Mouse (Mus musculus): Measurements from ENCODE around the gene Elp1.

Gene Elp1

DNA sequence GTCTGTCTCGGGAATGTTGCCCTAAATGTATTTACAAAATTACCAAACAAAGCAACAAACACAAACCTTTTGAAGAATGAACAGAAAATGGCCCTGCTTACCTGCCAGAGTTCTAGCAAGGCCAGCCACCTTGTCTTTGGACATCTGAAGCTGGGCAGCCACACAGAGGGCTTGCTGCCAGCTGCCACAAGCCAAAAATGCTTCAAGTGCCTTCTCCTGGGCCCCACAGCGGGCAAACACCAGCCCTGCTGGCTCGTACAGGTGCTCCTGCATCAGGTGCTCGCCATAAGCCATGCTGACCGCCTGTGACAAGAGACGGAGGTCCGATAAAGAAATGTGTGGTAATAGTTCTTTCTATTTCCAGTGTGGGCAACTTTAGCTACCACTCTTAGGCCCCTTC, 33.2 kb downstream of the Elp1 start:
- DNase-seq (ENCODE audit: low spot score in 2 of 2): no peak

DNA sequence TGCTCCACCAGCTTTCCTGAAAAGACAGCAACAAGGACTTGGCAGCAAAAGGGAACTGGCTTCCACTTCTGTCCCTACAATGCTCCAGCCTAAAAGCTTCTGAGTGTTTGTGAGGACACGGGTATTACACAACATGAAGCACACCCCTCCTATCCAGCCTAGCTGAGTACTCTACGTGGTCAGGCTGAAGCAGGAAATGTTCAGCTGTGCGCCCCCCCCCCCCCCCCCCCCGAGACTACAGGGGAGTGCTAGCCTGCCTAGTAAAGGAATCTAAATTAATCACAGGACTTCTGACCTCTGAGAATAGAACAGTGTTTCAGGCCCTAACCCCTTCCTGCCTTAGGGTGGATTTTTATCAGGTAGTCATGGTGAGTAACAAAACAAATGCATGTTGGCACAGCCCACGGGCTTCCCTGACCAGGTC, 34.3 kb downstream of the Elp1 start:
- no peak for DNase-seq (ENCODE audit: low spot score in 2 of 2)

DNA sequence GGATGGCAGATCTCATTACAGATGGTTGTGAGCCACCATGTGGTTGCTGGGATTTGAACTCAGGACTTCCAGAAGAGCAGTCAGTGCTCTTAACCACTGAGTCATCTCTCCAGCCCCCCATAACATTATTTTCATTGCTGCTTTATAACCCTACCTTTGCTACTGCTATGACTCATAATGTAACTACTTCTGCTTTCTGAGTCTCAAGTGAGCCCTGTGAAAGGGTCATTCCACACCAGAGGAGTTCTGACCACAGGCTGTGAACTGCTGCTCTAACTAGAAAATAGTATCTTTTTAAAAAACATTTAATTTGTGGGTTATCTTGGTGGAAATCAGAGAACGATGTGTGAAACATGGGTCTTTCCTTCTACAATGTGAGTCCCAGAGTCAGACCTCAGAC, 44.4 kb downstream of the Elp1 start:
- no peak for DNase-seq (ENCODE audit: low spot score in 2 of 2)

DNA sequence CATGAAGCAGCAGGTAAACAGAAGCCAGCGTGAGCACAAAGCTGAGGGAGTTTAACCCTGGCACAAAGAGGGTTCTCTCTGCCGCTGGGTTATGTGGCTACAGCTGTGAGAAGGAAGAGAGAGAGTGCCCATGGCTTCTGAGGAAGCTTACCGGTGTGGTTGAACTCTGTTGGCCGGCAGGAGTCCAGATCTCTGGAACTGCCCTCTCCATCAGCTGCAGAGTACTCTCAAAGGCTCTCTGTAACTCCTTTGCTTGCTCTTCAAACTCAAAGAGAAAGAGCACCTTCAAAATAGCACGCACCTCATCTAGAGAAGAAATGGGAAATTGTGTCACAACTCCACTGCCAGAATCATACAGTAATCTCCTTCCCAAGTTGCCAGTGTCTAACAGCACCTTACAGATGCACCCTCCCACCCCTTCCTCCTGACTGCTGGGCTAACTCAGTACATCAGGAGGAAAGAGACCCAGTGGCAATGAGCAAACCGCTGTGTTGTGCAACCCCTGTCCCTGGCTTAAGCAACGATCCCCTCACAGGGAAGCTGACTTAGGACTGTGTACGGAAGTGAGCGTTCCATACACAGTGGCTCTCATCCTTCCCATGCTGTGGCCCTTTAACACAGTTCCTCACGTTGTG, 45.0 kb downstream of the Elp1 start:
- no peak for DNase-seq (ENCODE audit: low spot score in 2 of 2)

DNA sequence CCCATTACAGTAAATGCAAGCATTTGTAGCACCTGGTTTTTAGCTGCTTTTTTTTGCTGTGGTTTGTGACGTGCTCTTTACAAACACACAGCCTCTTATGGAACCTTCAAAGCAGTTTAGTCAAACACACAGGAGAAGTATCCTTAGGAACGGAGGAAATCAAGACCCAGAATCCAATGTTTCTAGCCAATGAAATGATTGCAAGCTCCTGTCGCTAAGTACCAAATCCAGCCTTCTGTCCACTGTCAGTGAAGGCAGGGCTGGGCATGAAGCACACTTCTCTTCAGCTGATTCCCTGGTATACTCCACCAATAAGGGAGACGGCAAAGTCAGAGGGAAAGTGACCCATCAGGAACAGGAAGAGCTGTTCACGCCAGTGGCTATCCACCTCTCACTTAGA, 46.1 kb downstream of the Elp1 start:
- DNase-seq (ENCODE audit: low spot score in 2 of 2): no peak

DNA sequence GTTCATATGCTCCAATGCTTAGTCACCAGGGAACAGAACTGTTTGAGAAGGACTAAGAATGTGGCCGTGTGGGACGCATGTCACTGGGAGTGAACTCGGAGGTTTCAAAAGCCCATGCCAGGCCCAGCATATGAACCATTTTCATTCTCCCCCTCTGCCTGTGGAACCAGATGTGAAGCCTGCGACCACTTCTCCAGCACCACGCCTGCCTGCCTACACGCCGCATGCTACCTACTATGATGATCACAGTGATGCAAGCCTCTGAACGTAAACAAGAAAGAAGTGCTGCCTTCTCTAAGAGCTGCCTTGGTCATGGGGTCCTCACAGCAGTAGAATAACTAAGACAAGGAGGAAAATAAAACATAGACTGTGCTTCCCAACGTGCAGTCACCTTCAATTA, 54.7 kb downstream of the Elp1 start:
- DNase-seq (ENCODE audit: low spot score in 2 of 2): no peak

DNA sequence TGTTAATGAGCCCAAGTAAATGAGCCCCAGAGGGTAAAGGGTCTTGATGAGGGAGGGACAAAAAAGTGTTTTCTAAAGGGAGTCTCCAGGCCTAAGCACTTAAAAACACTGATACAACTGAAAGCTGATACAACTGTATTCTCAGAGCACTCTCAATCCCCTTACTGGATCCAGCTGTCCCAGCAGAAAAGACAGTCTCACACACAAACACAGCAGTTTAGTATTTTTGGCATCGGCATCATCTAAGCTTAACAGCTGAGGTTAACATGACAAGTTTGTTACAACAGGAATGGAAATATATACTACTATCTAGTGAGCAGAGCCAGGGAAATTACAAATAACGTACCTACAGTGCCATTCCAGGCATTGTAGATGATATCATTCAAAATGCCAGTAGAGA, 55.8 kb downstream of the Elp1 start:
- no peak for DNase-seq (ENCODE audit: low spot score in 2 of 2)

DNA sequence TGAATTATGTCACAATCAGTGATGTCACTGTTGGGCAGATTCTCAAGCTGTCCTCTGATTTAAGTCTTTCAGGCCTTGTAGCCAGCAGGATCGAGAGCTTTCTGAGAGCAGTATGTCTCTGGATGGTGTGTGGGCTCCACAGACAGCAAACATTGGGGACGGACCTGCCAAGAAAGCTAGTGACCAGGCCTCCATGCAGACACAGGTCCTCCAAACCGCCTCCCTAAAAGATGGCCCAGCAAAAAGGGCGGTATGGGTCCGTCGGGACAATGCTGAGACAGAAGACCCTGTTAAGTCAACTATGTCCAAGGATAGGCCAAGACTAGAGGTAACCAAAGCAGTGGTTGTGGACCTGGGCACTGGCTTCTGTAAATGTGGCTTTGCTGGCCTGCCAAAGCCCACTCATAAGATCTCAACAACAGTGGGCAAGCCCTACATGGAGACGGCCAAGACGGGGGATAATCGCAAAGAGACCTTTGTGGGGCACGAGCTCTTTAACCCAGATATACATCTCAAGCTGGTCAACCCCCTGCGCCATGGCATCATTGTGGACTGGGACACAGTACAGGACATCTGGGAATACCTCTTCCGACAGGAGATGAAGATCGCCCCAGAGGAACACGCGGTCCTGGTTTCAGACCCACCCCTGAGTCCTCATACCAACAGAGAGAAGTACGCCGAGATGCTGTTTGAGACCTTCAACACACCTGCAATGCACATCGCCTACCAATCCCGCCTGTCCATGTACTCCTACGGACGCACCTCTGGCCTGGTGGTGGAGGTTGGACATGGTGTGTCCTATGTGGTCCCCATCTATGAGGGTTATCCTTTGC, 58.6 kb downstream of the Elp1 start, which contains the start of gene Actl7a:
Actl7a (plus strand) TSS at position 51 of the 833 bp plus-strand sequence.
- DNase-seq (ENCODE audit: low spot score in 2 of 2): no peak

DNA sequence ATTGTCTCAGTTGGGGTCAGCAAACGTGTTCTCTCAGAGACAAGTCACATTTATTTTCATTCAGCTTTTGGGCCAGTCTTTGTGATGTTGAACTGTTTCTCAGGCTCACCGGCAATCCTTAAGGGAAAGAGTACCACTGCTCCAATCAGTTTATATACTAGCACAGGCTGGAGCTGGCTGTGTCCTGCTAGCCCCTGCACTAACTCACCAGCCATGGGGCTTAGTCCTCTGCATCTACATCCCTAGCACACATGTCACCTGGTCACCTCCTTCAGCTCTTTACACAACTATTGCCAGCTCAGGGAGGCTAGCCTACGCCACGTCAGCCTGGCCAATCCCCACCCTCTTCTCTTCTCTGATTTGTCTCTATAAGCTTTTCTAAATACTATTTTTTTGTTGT, 59.4 kb downstream of the Elp1 start:
- no peak for DNase-seq (ENCODE audit: low spot score in 2 of 2)

DNA sequence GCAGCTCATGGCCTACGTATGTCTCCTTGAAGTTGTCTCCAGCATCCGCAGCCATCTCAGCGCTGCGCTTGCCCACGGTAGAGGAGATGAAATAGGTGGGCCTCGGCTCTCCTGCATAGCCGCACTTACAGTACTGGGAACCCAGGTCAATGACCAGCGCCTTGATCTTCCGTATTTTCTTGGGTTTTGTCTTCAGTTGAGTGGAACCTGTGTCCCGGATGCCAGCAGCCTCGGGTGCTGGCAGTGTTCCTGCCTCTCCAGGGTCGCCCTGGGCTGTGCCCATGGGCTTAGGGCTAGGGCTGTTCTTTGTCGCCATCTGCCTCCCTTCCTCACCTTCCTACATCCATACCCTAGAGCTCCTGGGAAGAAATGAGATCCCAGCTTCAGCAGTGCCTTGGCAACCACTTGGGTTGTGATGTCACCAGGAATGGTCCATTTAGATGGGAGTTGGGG, 61.1 kb downstream of the Elp1 start, which contains the start of gene Actl7b:
Actl7b (minus strand) TSS at position 403 of the 453 bp plus-strand sequence.
- DNase-seq (ENCODE audit: low spot score in 2 of 2): no peak

DNA sequence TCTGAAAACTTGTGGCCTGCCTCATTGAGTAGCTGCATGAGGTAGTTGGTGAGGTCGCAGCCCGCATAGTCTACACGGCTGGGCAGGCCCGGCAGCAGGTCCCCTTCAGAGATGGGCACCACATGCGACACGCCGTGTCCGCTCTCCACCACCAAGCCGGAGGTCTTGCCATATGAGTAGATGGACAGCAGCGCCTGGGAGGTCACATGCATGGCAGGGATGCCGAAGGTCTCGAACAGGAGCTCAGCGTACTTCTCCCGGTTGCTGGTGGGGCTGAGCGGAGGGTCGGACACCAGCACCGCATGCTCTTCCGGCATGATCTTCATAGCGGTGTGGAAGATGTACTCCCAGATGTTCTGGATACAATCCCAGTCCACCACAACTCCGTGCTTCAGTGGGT, 61.5 kb downstream of the Elp1 start:
- DNase-seq (ENCODE audit: low spot score in 2 of 2): no peak

DNA sequence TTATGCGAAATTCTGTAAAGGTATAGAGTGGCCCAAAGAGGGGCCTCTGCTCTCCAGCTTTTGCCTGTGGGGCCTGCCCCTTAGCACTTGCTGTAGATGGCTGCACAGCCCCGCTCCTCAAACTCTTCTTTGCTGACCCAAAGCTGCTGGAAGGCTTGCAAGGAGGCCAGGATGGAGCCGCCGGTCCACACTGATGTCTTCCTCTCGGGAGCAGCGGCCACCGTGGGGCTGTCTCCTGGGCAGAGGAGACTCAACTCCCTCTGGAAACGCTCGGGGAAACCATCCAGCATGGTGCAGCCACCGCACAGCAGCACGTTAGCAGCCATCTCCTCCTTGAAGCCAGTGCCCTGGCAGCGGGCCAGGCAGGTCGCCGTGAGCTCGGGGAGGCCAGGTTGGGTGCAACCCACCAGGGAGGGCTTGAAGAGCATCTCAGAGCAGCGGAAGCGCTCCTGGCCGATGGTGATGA, 62.1 kb downstream of the Elp1 start, which contains the start of gene Gm26657:
Gm26657 (plus strand) TSS at position 51 of the 466 bp plus-strand sequence.
- DNase-seq (ENCODE audit: low spot score in 2 of 2): no peak

DNA sequence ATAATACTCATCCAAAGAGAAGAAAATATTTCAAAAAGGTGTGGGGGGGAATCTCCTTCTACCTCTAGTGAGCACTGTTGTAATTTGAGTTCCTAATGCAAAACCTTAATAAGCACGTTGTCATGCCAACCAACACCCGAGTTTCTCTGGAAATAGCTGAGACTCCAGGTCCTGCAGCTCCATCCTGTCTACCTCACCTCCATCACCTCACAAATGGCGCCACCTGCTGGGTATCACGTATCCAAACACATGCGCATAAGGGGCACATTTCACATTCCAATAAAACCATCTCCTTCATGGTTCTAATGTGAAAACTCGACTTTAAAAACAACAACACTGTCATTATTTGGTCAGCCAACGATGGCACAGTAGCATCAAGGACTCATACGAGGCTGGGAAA, 76.3 kb downstream of the Elp1 start:
- DNase-seq (ENCODE audit: low spot score in 2 of 2): no peak

DNA sequence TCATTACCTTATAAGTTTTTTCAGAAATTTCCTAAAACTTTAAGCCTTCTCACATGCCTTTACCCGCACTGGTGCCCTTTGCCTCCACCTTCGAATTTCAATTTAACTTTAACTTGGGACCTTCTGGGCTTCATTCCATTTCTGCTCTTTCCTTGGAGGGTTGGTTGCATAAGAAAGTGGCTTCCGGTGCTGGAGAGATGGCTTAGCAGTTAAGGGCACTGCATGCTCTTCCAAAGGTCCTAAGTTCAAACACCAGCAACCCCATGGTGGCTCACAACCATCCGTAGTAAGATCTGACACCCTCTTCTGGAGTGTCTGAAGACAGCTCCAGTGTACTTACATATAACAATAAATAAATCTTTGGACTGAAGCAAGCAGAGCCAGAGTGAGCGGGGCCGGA, 78.9 kb downstream of the Elp1 start:
- no peak for DNase-seq (ENCODE audit: low spot score in 2 of 2)

DNA sequence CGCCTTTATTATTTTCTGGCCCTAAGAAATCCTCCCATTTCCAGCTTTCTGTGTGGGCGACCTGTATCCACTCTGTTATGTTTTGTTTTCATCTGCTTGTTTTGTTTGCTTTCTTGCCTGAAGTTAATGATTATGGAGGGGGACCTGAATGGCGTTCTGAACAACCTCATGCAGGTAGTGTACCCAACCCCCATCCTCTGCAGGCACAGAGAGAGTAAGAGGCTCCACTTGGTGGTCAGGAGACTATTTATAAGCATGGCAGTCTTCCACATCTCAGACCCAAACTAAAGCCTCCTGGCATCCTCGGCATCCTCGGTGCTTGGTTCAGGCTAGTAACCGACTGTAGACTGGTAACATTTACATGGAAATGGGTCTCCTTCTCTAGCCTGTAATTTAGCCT, 79.8 kb downstream of the Elp1 start:
- no peak for DNase-seq (ENCODE audit: low spot score in 2 of 2)

DNA sequence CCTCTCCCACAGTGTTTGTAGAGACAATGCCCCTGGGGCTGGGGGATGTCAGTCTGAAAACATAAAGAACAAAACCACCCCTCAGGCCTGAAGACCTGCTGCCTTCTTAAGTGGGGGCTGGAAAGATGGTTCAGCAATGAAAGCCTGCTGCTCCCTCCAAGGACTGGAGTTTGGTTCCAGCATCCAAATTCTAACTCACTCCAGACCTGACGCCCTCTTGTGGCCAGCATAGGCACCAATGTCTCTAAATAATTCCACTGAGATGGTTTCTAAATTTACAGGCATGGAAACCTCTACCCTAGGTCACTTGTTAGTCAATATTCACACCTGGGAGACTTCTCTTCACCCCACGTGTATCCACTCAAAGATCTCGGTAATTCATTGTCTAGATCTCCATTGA, 80.7 kb downstream of the Elp1 start:
- no peak for DNase-seq (ENCODE audit: low spot score in 2 of 2)

DNA sequence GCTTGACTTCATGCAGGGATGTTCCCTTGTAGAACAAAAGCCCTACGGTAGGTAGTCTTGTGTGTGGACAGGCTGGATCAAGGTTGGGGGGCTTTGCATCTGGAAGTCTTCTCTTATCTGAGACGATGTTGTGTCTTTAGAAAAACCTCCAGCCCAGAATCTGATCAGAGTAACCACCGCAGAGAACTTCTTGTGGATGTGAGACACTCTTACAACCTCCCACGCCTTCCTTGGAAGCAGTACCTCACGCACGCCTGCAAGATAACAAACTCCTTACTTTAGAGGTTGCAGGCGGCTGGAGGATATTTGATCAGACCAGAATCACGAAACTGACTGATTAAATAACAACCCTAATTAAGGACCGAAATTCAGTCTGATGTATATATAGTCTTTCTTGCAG, 81.7 kb downstream of the Elp1 start:
- DNase-seq (ENCODE audit: low spot score in 2 of 2): no peak

DNA sequence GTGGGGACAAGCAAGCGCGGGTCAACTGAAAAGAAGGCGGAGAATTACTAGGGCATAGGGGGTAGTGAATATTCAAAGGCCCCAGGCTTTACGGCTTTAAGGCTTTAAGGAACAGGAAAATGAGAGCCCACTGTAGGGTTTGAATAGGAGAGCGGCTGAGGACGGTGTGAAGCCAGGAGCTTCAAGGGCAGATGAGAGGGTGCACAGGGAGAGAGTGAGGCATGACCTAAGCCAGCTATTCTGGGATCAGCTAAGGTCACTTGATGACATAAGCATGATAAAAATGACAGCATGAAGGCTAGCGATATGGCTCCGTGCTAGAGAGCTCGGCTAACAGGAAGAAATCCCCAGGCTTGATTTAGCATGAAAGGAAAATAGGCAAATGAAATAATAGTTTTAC, 82.7 kb downstream of the Elp1 start:
- no peak for DNase-seq (ENCODE audit: low spot score in 2 of 2)

DNA sequence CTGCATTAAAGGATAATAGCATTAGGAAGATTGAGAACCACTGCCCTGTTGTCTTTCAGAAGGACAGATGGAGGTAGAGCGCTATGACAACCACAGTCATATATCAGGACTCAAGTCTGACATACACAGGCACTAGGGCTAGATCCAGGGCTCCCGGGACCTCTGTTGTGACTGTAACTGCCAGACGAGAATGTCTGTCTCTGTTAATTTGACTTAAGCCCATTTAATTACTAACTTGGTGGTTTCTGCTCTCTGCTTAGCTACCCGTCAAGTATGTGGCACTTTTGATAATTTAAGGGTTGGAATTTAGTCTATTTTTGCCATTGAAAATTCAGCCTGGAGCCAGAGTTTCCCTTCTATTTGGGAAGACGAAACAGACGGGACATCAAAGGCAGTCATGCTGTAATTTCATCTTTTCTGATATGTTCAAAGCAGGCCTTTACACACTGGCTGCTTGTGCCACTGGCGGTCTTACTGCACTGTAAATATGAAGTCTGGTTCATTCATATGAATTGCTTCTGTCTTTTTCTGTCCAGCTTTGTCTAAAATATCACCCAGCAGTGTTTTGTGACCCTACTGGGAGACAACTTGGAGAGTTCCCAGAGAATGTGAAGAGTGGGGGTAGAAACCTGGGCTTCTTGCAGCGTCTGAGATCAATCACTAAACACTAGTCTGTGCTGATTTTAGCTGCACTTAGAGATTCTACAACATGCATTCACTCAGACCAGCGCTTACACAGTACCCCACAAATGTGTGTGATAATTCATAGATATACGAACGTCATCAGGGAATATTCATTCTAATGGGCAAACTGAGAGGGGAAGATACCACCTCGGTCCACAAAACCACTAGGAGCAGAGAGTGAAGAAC, 83.3 kb downstream of the Elp1 start:
- no peak for DNase-seq (ENCODE audit: low spot score in 2 of 2)

DNA sequence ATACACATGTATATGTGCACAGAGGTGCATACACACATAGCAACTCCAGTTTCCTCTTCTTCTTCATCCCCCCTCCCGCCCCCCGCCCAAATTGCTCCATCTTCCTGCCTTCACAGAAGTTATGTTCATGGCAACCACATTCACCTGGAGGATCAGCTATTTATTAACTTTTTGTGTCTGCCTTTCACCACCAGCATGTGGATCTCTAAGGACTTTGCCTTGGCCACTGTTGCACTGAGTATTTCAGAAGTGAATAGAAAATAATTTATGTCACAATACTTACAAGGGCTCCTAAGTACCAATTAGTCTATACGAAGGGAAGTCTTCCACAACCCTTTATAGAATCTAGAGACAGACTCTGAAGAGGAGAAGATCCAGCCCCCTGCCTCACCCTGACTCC, 84.2 kb downstream of the Elp1 start:
- no peak for DNase-seq (ENCODE audit: low spot score in 2 of 2)

DNA sequence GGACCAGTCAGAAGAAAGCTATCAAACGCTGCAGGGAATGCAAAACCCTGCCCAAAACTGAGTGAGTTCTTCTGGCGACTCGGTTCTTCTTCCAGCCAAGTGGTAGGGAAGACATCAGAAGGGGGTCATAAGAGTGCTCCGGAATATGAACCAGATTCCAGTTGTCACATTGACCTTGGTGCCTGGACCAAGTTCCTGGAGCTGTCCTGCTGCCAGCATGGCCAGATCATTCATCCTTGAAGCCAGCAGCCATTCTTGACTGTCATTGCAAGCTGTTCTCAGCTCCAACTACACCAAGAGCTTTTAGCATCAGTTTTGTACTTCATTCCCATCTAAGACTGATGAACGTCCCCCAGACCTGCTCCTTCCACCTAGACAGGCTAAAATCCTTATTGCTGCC, 85.3 kb downstream of the Elp1 start:
- DNase-seq (ENCODE audit: low spot score in 2 of 2): no peak

DNA sequence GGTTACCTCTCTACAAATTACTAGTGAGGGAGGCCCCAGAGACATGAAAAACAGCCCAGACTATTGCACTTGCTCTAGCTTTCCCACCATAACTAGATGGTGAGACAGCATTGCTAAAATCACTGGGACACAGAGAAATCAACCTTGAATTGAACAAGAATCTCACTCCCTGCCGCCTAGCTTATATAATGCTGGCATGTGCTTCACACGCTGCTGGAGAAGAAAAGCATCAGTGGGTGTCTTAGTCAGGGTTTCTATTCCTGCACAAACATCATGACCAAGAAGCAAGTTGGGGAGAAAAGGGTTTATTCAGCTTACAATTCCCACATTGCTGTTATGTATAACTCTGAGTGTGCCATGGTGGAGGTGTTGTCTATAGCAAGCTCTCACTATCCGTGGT, 89.0 kb downstream of the Elp1 start:
- DNase-seq (ENCODE audit: low spot score in 2 of 2): no peak
